Mouse (Mus musculus) hindbrain, embryonic 11.5 days (tissue): Measurements from ENCODE around the gene Pigk. TPM values are rescaled to one million over a fixed set of nuclear protein-coding genes. Genes with fewer than 3 reads are reported as not detected.

Experiments used
- ATAC-seq: fragments of 200-750 bp; cut with Nextera tagmentation; 2 replicates; pipeline ENCODE4 v1.8.0; 2017; ENCODE audit warnings: mild to moderate bottlenecking, moderate TSS enrichment, moderate library complexity; ENCODE audit not compliant: low FRiP score
- DNase-seq: peaks from one replicate; pipeline ENCODE4 v3.0.0-alpha.2; 2015; ENCODE audit warnings: low spot score
- H3K27ac ChIP-seq: fragments of 300-500 bp; sonication (generic); 2 replicates; pipeline ENCODE4 v1.5.1; 2014; ENCODE audit warnings: mild to moderate bottlenecking, low read depth, low read length
- H3K27me3 ChIP-seq: fragments of 300-500 bp; sonication (generic); 2 replicates; pipeline ENCODE4 v1.6.1; 2014; ENCODE audit warnings: mild to moderate bottlenecking, low read length, moderate library complexity, mixed read lengths; ENCODE audit not compliant: control insufficient read depth, insufficient read depth
- H3K36me3 ChIP-seq: fragments of 300-500 bp; sonication (generic); 2 replicates; pipeline ENCODE4 v1.6.1; 2014; ENCODE audit warnings: mild to moderate bottlenecking, low read length, moderate library complexity, mixed read lengths; ENCODE audit not compliant: control insufficient read depth, insufficient read depth
- H3K4me1 ChIP-seq: fragments of 300-500 bp; sonication (generic); replicated peaks from 2 replicates; pipeline ENCODE4 v1.6.1; 2014; ENCODE audit warnings: low read length, mixed read lengths; ENCODE audit not compliant: control insufficient read depth, insufficient read depth
- H3K4me2 ChIP-seq: fragments of 300-500 bp; sonication (generic); replicated peaks from 2 replicates; pipeline ENCODE4 v1.6.1; 2014; ENCODE audit warnings: mild to moderate bottlenecking, low read depth, low read length
- H3K4me3 ChIP-seq: fragments of 300-500 bp; sonication (generic); 2 replicates; pipeline ENCODE4 v1.5.1; 2014; ENCODE audit warnings: low read depth, low read length
- H3K9ac ChIP-seq: fragments of 300-500 bp; sonication (generic); 2 replicates; pipeline ENCODE4 v1.6.1; 2014; ENCODE audit warnings: low read depth, low read length
- H3K9me3 ChIP-seq: fragments of 300-500 bp; sonication (generic); 2 replicates; pipeline ENCODE4 v1.6.1; 2016; ENCODE audit warnings: low read length; ENCODE audit not compliant: control insufficient read depth
- WGBS: fragments of 180-500 bp; shearing (Covaris S2); extraction: QIAGEN DNeasy Blood & Tissue Kit; methylation state at CpG from one replicate; pipeline ENCODE4 v1.1.7; 2014; 5-methylcytosine and 5-hydroxymethylcytosine counted together
- polyA plus RNA-seq: library from polyadenylated mRNA; unstranded; fragments of >200 nt; fragmentation: Nextera tagmentation; extraction: Ambion mirVana; gene quantifications from 2 replicates; pipeline ENCODE4 v1.2.1, GENCODE M21; 2014

The Pigk gene
- polyA plus RNA-seq, 1 experiment from 2014 or later = 58.3 TPM

DNA sequence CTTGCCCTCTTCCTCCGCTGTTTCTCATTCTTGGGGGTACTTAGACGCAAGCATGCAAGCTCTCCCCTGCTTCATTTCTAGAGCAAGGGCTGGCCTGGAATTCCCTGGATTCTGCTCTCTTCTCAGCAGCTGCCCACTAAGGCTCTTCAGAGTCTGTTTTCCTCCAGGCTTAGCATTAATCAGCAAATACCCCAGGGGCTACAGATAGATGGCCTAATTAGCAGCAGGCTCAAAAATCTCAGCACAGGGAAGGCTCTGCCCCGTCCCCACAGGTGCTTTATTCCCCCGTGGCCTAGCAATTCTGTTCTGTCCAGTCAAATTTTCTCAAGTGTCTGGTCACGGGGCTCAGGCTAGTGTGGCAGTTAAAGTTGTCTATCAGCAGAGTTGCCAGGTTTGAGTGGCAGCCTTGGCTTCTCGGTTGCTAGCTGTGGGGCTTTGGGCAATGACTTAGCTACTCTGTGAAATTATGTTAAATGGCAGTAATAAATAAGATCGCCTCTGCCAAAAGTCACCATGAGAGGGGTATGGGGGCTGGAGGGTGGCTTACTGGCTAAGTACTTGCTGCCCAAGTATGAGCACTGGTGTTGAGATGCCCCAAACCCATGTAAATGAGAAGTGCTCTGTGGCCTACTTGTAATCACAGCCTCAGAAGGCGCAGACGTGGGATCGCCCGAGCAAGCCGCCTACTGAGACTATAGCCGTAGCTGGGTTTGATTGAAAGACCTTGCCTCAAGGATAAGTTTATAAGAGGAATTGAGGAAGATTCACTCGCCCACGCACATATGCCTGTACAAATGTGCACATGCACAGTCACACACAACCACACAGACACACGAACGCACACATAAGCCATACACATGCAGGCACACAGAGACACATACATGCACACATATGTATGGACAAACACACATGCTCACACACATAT is 160.8 kb downstream of the Pigk start:
- no peak for ATAC-seq
- no peak overlapping the region for H3K9ac ChIP-seq
- no peaks in the 10 kb centered on the region for H3K36me3 ChIP-seq
- no peaks in the 10 kb centered on the region for H3K27me3 ChIP-seq
- H3K4me1 ChIP-seq = no peaks in the 10 kb centered on the region; the same call in 1 of the 2 replicates
- WGBS = 83% methylated on average over 17 of the region's 17 CpGs
- no peak overlapping the region for H3K27ac ChIP-seq
- no peak overlapping the region for H3K4me2 ChIP-seq
- no peaks in the 10 kb centered on the region for H3K9me3 ChIP-seq
- DNase-seq = no peak
- H3K4me3 ChIP-seq = no peak overlapping the region

DNA sequence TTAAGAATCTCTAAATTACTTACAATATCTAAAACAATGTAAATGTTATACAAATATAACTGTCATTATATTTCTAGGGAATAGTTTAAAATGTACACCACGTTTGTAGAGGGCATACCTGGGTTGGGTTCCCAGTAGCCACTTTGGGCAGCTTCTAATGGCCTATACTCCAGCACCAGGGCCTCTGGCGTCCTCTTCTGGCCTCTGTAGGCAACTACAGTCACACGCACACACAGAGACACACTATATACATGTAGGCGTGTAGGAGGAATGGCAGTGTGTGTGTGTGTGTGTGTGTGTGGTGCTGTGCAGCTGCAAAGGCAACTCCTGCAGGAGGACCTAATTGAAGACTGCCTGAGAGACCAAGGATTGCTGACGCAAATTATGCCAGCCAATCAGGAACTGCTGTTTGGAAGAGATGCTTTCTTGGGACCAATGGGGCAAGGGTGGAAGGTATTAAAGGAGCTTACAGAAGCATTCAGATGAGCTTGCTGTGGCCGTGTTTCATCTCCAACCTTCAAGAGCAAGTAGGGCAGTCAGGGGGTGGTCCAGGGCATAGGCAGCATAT is 161.9 kb downstream of the Pigk start:
- no peak overlapping the region for H3K9ac ChIP-seq
- WGBS = 82% methylated on average over 6 of the region's 6 CpGs
- no peaks in the 10 kb centered on the region for H3K9me3 ChIP-seq
- no peak overlapping the region for H3K4me3 ChIP-seq
- no peaks in the 10 kb centered on the region for H3K36me3 ChIP-seq
- H3K4me2 ChIP-seq = no peak overlapping the region
- no peak for ATAC-seq
- no peak for DNase-seq
- no peak overlapping the region for H3K27ac ChIP-seq
- no peaks in the 10 kb centered on the region; the same call in 1 of the 2 replicates for H3K4me1 ChIP-seq
- no peaks in the 10 kb centered on the region for H3K27me3 ChIP-seq

DNA sequence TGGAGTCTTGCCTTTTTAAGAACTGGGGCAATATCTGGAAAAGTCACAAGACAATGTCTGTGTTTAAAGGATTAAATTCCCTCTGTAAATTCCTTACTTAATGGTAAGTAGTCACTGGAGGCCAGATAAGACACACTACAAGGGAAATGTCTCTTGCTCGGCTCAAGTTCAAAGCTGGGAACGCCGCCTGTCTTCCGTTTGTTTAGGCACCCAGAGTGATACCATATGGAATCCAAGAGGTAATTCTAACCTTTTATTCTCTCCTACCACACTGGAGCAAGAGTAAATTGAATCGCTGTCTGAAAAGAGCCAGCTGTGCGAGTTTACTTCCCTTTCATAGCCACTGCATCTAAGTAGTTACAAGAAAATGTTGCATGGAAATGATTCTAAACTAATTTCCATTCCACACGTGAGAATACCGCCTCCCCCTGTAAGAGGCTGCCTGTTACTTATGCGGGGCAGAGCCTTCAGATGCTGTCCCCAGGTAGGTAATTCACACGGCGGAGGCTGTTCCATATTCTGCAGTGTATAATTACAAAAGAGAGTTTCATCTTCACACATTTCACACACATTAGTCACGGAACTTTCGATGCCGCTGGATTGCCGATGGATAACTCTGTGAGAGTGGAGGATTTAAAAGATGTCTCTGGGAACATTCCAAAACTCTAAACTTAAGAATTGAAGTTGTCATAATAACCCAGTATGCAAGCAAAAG is 166.4 kb downstream of the Pigk start:
- no peak for ATAC-seq
- WGBS = 62% methylated on average over 15 of the region's 15 CpGs

DNA sequence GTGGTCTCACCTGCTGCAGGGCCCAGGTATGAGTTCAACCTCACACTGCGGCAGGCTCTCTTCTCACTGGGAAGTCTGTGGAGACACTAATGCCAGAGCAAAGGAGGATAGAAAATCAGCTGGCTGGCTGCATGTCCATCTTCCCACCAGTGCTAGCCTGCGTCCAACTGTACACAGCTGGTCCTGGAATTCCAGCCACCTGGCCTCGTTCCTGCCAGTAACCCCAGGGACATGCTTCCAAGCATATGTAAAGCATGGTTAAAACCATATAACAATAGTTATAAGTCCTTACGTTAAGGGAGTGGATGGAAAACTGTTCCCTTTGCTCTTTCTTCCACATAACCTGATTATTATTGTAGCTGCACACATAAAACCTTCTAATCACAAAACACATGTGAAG is 167.8 kb downstream of the Pigk start:
- no peaks in the 10 kb centered on the region for H3K4me1 ChIP-seq
- no peak overlapping the region for H3K4me3 ChIP-seq
- H3K27ac ChIP-seq = no peak overlapping the region
- 77% methylated on average over 4 of the region's 4 CpGs for WGBS
- DNase-seq (no peak), ATAC-seq (no peak)
- H3K27me3 ChIP-seq = no peaks in the 10 kb centered on the region
- no peak overlapping the region for H3K4me2 ChIP-seq
- no peaks in the 10 kb centered on the region for H3K9me3 ChIP-seq
- no peak overlapping the region for H3K9ac ChIP-seq
- no peaks in the 10 kb centered on the region for H3K36me3 ChIP-seq

More for the DNA sequence above, 166.4 kb downstream of the Pigk start:
- Histone ChIP-seq H3K4me3 (no peak overlapping the region), H3K4me1 (no peaks in the 10 kb centered on the region), H3K9me3 (no peaks in the 10 kb centered on the region), H3K9ac (no peak overlapping the region), H3K27ac (no peak overlapping the region), H3K27me3 (no peaks in the 10 kb centered on the region), H3K4me2 (no peak overlapping the region), H3K36me3 (no peaks in the 10 kb centered on the region)
- no peak for DNase-seq

DNA sequence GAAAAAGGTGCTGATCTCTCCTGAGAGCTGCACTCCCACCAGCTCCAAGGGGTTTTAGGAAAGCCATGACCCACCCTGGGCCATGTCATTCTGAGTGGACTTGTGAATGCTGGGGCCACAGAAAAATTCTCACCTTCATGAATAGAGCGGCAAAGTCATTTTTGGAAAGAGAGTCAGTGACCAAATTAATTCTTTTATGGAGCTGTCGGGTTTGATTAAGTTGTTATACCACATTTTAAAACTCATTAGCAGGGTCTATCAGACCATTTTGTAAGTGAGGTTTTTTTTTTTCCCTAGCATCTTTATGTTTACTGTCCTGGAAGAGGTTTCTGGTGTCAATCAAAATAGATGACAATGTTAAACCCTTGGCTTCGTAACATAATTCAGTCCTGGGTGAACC is 169.7 kb downstream of the Pigk start:
- Histone ChIP-seq H3K27me3 (no peaks in the 10 kb centered on the region), H3K4me3 (no peak overlapping the region), H3K27ac (no peak overlapping the region), H3K9me3 (no peaks in the 10 kb centered on the region), H3K36me3 (no peaks in the 10 kb centered on the region), H3K4me1 (no peaks in the 10 kb centered on the region), H3K4me2 (no peak overlapping the region), H3K9ac (no peak overlapping the region)
- no peak for DNase-seq
- WGBS = 63% methylated on average over 3 of the region's 3 CpGs
- ATAC-seq = no peak

DNA sequence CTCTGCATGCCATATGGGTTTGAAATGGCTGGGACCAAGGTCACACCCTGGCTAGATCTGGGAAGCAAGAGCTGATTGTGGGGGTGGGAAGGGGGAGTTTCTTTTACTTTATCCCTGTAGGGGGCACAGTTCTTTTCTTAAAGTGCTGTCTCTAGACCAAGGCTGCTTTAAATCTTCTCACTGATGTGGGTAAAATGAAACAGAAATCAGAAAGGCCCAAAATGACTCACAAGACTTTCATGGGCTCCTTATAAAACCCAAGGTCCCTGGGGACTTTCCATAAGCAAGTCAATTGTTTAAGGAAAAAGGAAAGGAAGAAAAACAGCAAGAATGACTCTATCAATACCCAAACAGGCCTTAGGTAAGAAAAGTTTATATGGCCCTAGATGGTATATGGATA is 172.8 kb downstream of the Pigk start:
- Histone ChIP-seq H3K4me1 (no peaks in the 10 kb centered on the region), H3K27ac (no peak overlapping the region), H3K4me3 (no peak overlapping the region), H3K9ac (no peak overlapping the region), H3K27me3 (no peaks in the 10 kb centered on the region), H3K9me3 (no peaks in the 10 kb centered on the region), H3K36me3 (no peaks in the 10 kb centered on the region), H3K4me2 (no peak overlapping the region)
- DNase-seq = no peak
- ATAC-seq = no peak

DNA sequence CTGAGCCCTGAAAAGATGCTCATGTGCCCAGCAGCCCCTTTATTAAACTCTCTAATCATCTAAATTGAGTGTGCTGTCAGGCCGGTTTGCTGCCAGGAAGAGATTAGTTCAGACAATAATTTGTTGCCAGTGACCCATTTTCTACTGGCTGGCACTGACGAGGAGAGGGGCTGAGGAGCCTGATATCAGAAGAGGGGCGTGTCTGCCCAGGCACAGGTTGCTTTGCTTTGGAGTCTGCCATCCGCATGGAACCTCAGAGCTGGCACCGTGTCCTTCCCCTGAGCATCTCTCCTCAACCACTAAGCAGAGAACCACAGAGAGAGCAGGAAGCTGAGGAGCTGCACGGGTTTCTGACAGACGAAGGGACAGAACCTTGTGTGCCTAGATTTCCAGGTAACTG is 174.2 kb downstream of the Pigk start:
- Histone ChIP-seq H3K9ac (no peak overlapping the region), H3K27me3 (no peaks in the 10 kb centered on the region), H3K9me3 (no peaks in the 10 kb centered on the region), H3K4me3 (no peak overlapping the region), H3K4me2 (no peak overlapping the region), H3K36me3 (no peaks in the 10 kb centered on the region), H3K4me1 (no peaks in the 10 kb centered on the region), H3K27ac (no peak overlapping the region)
- ATAC-seq = no peak
- WGBS = 83% methylated on average over 7 of the region's 7 CpGs
- DNase-seq = no peak

DNA sequence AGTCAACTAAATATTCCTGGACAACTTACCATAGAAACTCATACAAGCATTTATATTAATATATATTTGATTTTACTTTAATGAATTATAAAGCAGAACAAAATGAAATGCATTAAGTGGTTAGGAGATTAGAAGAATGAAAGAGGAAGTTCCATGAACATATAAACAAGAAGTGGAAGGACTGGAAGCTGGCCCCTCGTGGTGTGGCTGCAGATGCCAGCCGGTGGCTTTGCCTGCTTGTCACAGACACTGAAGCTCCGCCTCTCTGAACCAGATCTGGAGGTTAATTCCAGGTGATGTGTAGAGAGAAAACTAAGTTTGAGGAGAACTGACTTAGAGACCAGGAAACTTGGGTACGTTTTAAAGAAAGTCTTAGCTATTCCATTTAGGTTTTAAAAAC is 181.0 kb downstream of the Pigk start:
- no peak overlapping the region for H3K27ac ChIP-seq
- no peaks in the 10 kb centered on the region for H3K36me3 ChIP-seq
- no peaks in the 10 kb centered on the region for H3K9me3 ChIP-seq
- H3K4me2 ChIP-seq = no peak overlapping the region
- ATAC-seq = no peak
- DNase-seq = no peak
- WGBS = 75% methylated on average over 4 of the region's 4 CpGs
- H3K27me3 ChIP-seq = no peaks in the 10 kb centered on the region
- no peak overlapping the region for H3K4me3 ChIP-seq
- no peaks in the 10 kb centered on the region for H3K4me1 ChIP-seq
- H3K9ac ChIP-seq = no peak overlapping the region
